ENCODE assay signal across 18 mouse cellular contexts in the genomic region with DNA sequence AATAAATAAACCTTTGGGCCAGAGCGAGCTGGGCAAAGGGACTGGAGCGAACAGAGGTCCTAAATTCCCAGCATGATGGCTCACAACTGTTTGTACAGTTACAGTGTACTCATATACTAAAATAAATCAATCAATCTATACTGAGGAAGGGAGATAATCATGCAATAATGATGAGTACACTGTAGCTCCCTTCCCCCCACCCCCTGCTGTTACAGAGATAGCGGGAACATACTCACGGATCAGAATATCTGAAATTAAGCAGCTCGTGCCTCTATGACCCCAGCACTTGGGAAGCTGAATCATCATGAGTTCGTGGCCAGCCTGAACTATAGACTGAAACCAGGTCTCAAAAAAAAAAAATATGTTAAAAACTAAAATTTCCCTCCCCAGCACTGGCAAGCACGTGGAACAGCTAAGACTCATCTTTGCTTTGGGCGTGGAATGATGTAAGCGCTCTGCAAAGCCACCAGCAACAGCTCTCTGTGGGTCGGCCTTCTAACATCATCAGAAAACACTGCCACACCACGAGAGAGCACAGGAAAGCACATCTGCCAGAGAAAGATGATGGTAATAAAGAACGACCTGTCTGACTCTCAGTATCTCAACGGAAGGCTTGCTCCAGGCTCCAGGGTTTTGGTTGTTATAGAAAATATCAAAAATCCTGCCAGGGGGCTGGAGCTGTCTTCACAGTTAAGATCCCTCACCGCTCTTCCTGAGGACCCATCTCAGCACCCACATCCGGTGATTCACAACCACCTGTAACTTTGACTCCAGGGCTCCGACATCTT. TPM values are rescaled to one million over a fixed set of nuclear protein-coding genes. Genes with fewer than 3 reads are reported as not detected.
DNase-seq lines count a peak whose midpoint lies in the region; ATAC-seq lines count a peak whose summit lies in the region.
"Had no signal": no experiment of that assay in that cellular context is flagged by ENCODE, and none has a peak within 500 bp of the region (broad histone marks: within the 10 kb centered on the region; RNA-seq: fewer than 3 reads in every experiment).

No protein-coding gene starts in this region.

- intact Hi-C loops in heart, postnatal 14 days (cut with DNase I), result no loop called here

- 86% methylated on average over 16 of the region's 16 CpGs for WGBS in forebrain, embryonic 15.5 days
- WGBS in forebrain, embryonic 13.5 days, result 88% methylated on average over 16 of the region's 16 CpGs
- 46% methylated on average over 16 of the region's 16 CpGs for WGBS in liver, embryonic 15.5 days (ENCODE audit: insufficient replicate concordance)

- peak; percentile 68 for DNase-seq in T-cell, adult 2 months (ENCODE audit: low spot score)
- peak; percentile 55 for DNase-seq in thymus, postnatal 14 days
- DNase-seq in retina, postnatal 1 day, result no peak
- no peak for DNase-seq in right cerebral cortex, postnatal 4 days
- DNase-seq in heart, postnatal 14 days, result no peak
- DNase-seq: adrenal gland, adult 8-10 months; cerebellum, adult 9-11 months; kidney, postnatal 10 days; layer of hippocampus, adult 9-11 months; left cerebral cortex, postnatal 4 days; lung, embryonic 14.5 days had no signal

- no peaks in the 10 kb centered on the region for H3K27me3 ChIP-seq in forebrain, embryonic 15.5 days
- no peaks in the 10 kb centered on the region for H3K27me3 ChIP-seq in forebrain, embryonic 13.5 days
- H3K27me3 ChIP-seq in liver, embryonic 15.5 days, result no peaks in the 10 kb centered on the region

- no peak overlapping the region for H3K9ac ChIP-seq in forebrain, embryonic 15.5 days (replicated peaks)
- H3K9ac ChIP-seq in forebrain, embryonic 13.5 days, result no peak overlapping the region
- no peak overlapping the region for H3K9ac ChIP-seq in liver, embryonic 15.5 days
- H3K9ac ChIP-seq: heart, embryonic 12.5 days; lung, embryonic 14.5 days had no signal

- peaks cover 16% of the 10 kb centered on the region for H3K4me1 ChIP-seq in forebrain, embryonic 15.5 days
- H3K4me1 ChIP-seq in forebrain, embryonic 13.5 days, result peaks cover under 1% of the 10 kb centered on the region; the same call in 1 of the 2 replicates
- peaks cover 17% of the 10 kb centered on the region for H3K4me1 ChIP-seq in liver, embryonic 15.5 days (replicated peaks)

- no peaks in the 10 kb centered on the region for H3K9me3 ChIP-seq in forebrain, embryonic 15.5 days
- no peaks in the 10 kb centered on the region for H3K9me3 ChIP-seq in forebrain, embryonic 13.5 days (replicated peaks)
- H3K9me3 ChIP-seq in liver, embryonic 15.5 days (replicated peaks), result no peaks in the 10 kb centered on the region
- H3K9me3 ChIP-seq: embryonic facial prominence, embryonic 10.5 days; heart, embryonic 12.5 days had no signal

- no peak for ATAC-seq in forebrain, embryonic 15.5 days (replicated peaks)
- no peak for ATAC-seq in forebrain, embryonic 13.5 days
- ATAC-seq in liver, embryonic 15.5 days (ENCODE audit: insufficient read depth), result peak; percentile 56; the same call in 1 of the 2 replicates
- ATAC-seq: intestine, postnatal 0 days; midbrain, embryonic 16.5 days had no signal

- H3K4me2 ChIP-seq in forebrain, embryonic 15.5 days (replicated peaks), result no peak overlapping the region
- H3K4me2 ChIP-seq in forebrain, embryonic 13.5 days, result no peak overlapping the region
- no peak overlapping the region for H3K4me2 ChIP-seq in liver, embryonic 15.5 days
- H3K4me2 ChIP-seq: heart, embryonic 12.5 days; lung, embryonic 14.5 days had no signal

- no peak overlapping the region for H3K4me3 ChIP-seq in forebrain, embryonic 15.5 days
- H3K4me3 ChIP-seq in forebrain, embryonic 13.5 days, result no peak overlapping the region
- H3K4me3 ChIP-seq in liver, embryonic 15.5 days (replicated peaks), result no peak overlapping the region
- H3K4me3 ChIP-seq: embryonic facial prominence, embryonic 10.5 days; heart, embryonic 12.5 days had no signal

- no peaks in the 10 kb centered on the region for H3K36me3 ChIP-seq in forebrain, embryonic 15.5 days
- H3K36me3 ChIP-seq in forebrain, embryonic 13.5 days (ENCODE audit: poor library complexity, severe bottlenecking), result no peaks in the 10 kb centered on the region
- H3K36me3 ChIP-seq in liver, embryonic 15.5 days (replicated peaks), result no peaks in the 10 kb centered on the region
- H3K36me3 ChIP-seq: embryonic facial prominence, embryonic 10.5 days; heart, embryonic 12.5 days had no signal

- peak overlapping the region; percentile 75 for H3K27ac ChIP-seq in forebrain, embryonic 15.5 days (replicated peaks)
- no peak overlapping the region; the same call in 1 of the 2 replicates for H3K27ac ChIP-seq in forebrain, embryonic 13.5 days
- no peak overlapping the region for H3K27ac ChIP-seq in liver, embryonic 15.5 days (replicated peaks)
- H3K27ac ChIP-seq: embryonic facial prominence, embryonic 10.5 days had no signal

RNA-seq across cellular contexts. Expression of a gene that starts 6.4 kb away (rescaled TPM):
- 18.7 and 20.7 TPM in 2 replicates for polyA plus RNA-seq in forebrain, embryonic 15.5 days (2015; fragmentation: Nextera tagmentation; extraction: Ambion mirVana)
- 10.8 TPM in 2 replicates for polyA plus RNA-seq in forebrain, embryonic 13.5 days (2015; fragmentation: Nextera tagmentation; extraction: Ambion mirVana)
- polyA plus RNA-seq in liver, embryonic 15.5 days (2015; fragmentation: Nextera tagmentation; extraction: Ambion mirVana), result 3.8 and 4.6 TPM in 2 replicates
- 10 to 100 TPM; 78.3 to 78.4 TPM for total RNA-seq in heart, postnatal 14 days (2021)

RNA-seq across cellular contexts. Expression of a gene that starts 46.5 kb away (rescaled TPM):
- polyA plus RNA-seq in forebrain, embryonic 15.5 days (2015; fragmentation: Nextera tagmentation; extraction: Ambion mirVana), result 145 and 167 TPM in 2 replicates
- 235 and 252 TPM in 2 replicates for polyA plus RNA-seq in forebrain, embryonic 13.5 days (2015; fragmentation: Nextera tagmentation; extraction: Ambion mirVana)
- polyA plus RNA-seq in liver, embryonic 15.5 days (2015; fragmentation: Nextera tagmentation; extraction: Ambion mirVana), result 13.3 and 14.0 TPM in 2 replicates
- total RNA-seq in heart, postnatal 14 days (2021), result 10 to 100 TPM; 31.7 to 32.6 TPM

Comparison
In these comparisons a context has a peak if more than half of its experiments do, and no peak if none do; other contexts are left out.
1. DNase-seq: peak in T-cell, adult 2 months (single experiment) and thymus, postnatal 14 days (single experiment); none in retina, postnatal 1 day (single experiment), right cerebral cortex, postnatal 4 days (single experiment) and heart, postnatal 14 days (0 of 2).